Mouse (Mus musculus) left cerebral cortex, adult 11 months (tissue): ENCODE measurements at regions not wholly inside any gene's neighbourhood (a gene's known extent, or its start where the extent isn't known, plus 50 kb on each side); places are given as distances from the start of the nearest gene placed in this dataset.

Source experiments
- DNase-seq: peaks from one replicate; pipeline ENCODE4 v3.0.0; 2022; ENCODE audit warnings: low spot score

- DNase-seq, result no peak
Measured at GRCm38 (mm10) chr12:45437271-45437670, 362.8 kb upstream of the Stxbp6 start.

- DNase-seq, result peak; percentile 3
Measured at GRCm38 (mm10) chr12:45399436-45399835, 324.9 kb upstream of the Stxbp6 start.

- DNase-seq, result peak; percentile 26
Measured at GRCm38 (mm10) chr12:45384864-45385263, 310.4 kb upstream of the Stxbp6 start.
